Mouse (Mus musculus): ENCODE results near the gene Fibp. TPM values are rescaled to one million over a fixed set of nuclear protein-coding genes. Genes with fewer than 3 reads are reported as not detected.
A peak's percentile ranks its signal among the peaks of the same experiment; 100 is the strongest.

Fibp gene
- polyA plus RNA-seq, 1 experiment from 2014 or later, result 66.7 TPM

DNA sequence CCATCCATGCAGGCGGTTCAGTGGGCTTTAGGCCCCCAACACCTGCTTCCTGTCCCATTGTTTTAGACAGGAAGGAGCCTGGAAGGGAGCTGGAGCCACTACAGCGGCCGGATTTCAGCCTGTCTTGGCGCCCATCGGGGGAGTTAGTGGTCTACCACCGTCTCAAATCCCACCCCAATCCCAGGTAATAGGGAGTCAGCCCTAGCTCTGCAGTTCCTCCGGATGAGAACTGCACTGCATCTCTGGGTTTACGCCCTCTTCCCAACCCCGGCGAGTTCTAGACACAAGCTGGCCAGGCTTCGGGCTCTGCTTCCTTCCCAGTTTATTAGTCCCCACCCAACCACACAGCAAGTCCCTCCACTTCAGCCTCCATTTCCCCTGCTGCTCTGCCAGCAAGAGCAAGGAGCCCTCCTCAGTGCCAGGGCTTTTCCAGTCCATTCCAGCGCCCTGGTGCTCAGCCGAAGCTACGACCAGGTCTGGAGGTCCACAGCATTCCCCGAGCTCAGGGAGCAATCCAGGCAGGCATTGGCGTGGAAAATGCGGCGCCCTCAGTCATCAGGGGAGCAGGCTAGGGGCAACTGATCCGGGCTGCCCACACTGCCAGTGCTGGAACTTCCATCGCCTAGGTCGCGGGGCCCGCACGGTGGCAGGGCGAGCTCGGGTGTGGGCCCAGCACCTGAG lies 4.0 kb upstream of the Fibp start:
- Histone ChIP-seq H3K36me3 (ENCODE audit: control insufficient read depth, insufficient read depth, low read length) (0 out of 2 replicates have a peak, but pooled peaks cover 2% of the 10 kb centered on the region), H3K4me2 (peak overlapping the region; percentile 90), H3K4me3 (ENCODE audit: low read depth, low read length) (peak overlapping the region; percentile 87), H3K4me1 (replicated peaks; ENCODE audit: control insufficient read depth, insufficient read depth, low read length) (peaks cover 31% of the 10 kb centered on the region), H3K27ac (ENCODE audit: low read depth, low read length) (peak overlapping the region; percentile 78), H3K9me3 (ENCODE audit: control insufficient read depth, low read length) (no peaks in the 10 kb centered on the region), H3K9ac (ENCODE audit: low read depth, low read length) (peak overlapping the region; percentile 86), H3K27me3 (replicated peaks; ENCODE audit: control insufficient read depth, insufficient read depth, low read length) (no peaks in the 10 kb centered on the region)
- no peak for ATAC-seq (replicated peaks; ENCODE audit: low FRiP score)
- WGBS, result 4% methylated on average over 26 of the region's 26 CpGs
- DNase-seq (ENCODE audit: low spot score), result no peak

DNA sequence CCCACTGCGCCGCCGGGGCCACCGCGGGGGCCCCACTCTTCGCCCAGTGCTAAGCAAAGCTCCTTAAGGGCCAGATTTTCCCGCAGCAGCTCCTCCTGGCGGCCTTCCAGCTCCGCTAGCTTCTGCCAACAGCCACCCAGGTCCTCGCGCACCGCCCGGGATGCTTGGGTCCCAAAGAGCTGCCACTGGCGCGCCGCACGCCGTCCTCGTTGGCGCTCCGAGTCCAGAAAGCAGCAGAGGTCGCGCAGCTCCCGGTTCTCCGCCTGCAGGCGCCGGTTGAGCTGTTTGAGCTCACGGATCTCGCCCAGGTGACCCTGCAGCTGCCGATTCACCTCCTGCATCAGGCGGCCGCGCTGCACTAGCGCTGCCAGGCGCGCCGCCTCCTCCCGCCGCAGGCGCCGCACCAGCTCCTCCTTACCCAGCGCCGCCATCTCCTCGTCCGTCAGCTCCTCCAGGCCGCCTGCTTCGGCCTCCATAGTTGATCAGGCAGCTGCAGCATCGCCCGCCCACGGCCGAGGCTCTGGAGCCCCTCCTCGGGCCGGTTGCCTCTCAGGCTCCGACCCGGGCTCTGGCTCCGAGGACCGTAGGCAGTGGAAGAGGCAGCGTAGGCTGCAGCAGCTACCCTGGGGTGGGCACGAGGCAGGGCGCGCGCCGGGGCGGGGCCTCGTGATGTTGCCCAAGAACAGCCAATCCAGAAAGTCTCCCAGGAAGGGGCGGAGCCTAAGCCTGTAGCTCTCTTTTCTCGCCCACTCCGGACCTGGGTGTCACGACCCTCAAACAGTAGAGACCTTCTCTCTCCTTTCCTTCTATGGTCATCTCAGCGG lies 3.3 kb upstream of the Fibp start:
- peak; percentile 88 for ATAC-seq (replicated peaks; ENCODE audit: low FRiP score)
- Histone ChIP-seq H3K9ac (ENCODE audit: low read depth, low read length) (peak overlapping the region; percentile 86), H3K36me3 (ENCODE audit: control insufficient read depth, insufficient read depth, low read length) (0 out of 2 replicates have a peak, but pooled peaks cover 2% of the 10 kb centered on the region), H3K4me2 (peak overlapping the region; percentile 90), H3K4me3 (ENCODE audit: low read depth, low read length) (peak overlapping the region; percentile 87), H3K9me3 (ENCODE audit: control insufficient read depth, low read length) (no peaks in the 10 kb centered on the region), H3K27ac (ENCODE audit: low read depth, low read length) (peak overlapping the region; percentile 78), H3K4me1 (replicated peaks; ENCODE audit: control insufficient read depth, insufficient read depth, low read length) (peaks cover 33% of the 10 kb centered on the region), H3K27me3 (replicated peaks; ENCODE audit: control insufficient read depth, insufficient read depth, low read length) (no peaks in the 10 kb centered on the region)
- DNase-seq (ENCODE audit: low spot score), result peak; percentile 96
- WGBS, result under 1% methylated on average over 70 of the region's 70 CpGs

DNA sequence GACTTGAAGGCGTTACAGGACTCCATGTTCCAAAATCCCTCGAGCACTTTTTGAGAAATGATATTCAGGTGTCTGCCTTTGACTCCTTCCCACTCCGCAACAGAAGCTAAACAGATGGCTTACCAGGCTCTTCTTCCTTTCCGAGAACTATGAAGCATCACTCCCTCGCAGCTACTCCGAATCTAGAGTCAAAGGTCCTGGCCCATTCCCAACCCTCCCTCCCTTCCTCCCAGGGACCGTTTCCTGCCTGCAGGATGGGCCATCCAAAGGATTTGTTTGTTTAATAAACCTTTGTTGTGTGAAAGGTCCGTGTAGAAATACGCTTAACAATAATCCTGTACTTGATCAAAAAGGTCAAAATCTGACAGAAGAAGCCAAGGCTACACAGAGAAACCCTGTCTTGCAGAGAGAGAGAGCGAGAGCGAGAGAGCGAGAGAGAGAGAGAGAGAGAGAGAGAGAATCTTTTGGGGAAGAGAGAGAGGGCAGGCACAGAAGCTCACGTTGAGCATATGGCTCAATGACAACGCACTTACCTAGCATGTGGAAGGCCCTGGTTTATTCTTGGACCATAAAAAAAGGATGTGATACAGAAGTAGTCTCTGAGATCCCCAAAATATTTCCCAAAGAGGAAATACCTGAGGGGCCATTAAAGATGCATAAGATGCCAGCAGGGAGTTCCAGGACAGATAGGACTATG lies 2.5 kb upstream of the Fibp start, which contains the start of gene Ccdc85b:
TSS of gene Ccdc85b (minus strand) at position 149 of the 697 bp plus-strand sequence.
- Histone ChIP-seq H3K4me2 (peak within 1 kb of the TSS; percentile 90), H3K9me3 (ENCODE audit: control insufficient read depth, low read length) (no peaks in the 10 kb centered on the region), H3K4me3 (ENCODE audit: low read depth, low read length) (peak within 1 kb of the TSS; percentile 87), H3K4me1 (replicated peaks; ENCODE audit: control insufficient read depth, insufficient read depth, low read length) (peaks cover 33% of the 10 kb centered on the region), H3K27me3 (replicated peaks; ENCODE audit: control insufficient read depth, insufficient read depth, low read length) (no peaks in the 10 kb centered on the region), H3K36me3 (ENCODE audit: control insufficient read depth, insufficient read depth, low read length) (0 out of 2 replicates have a peak, but pooled peaks cover 2% of the 10 kb centered on the region), H3K9ac (ENCODE audit: low read depth, low read length) (peak within 1 kb of the TSS; percentile 86), H3K27ac (ENCODE audit: low read depth, low read length) (peak within 1 kb of the TSS; percentile 78)
- WGBS, result 15% methylated on average over 14 of the region's 14 CpGs
- ATAC-seq (replicated peaks; ENCODE audit: low FRiP score) (0 out of 2 replicates have a peak, but pooled peaks have one; percentile 3), DNase-seq (ENCODE audit: low spot score) (no peak)

DNA sequence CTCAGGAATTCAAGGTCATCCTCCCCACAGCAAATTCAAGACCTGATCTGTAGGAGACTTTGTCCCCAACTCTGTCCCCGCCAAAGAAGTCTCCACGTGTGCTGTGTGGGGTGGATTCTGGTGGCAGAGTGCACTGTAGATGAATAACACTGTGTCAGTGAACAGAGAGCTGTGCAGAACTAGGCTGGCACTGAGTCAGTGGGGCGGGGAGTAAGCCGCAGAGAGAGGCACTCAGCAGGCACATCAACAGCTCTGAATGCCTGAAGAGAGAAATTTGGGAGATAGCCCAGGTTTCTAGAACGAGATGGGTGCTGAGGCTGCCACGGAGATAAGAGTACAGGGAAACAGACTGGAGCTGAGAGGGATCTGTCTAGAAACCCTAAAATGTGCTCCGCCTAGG lies 1.4 kb upstream of the Fibp start:
- peaks cover 33% of the 10 kb centered on the region for H3K4me1 ChIP-seq (replicated peaks; ENCODE audit: control insufficient read depth, insufficient read depth, low read length)
- DNase-seq (ENCODE audit: low spot score), result no peak
- no peak for ATAC-seq (replicated peaks; ENCODE audit: low FRiP score)
- 67% methylated on average over 7 of the region's 7 CpGs for WGBS
- H3K27ac ChIP-seq (ENCODE audit: low read depth, low read length), result no peak overlapping the region
- no peaks in the 10 kb centered on the region for H3K9me3 ChIP-seq (ENCODE audit: control insufficient read depth, low read length)
- H3K36me3 ChIP-seq (ENCODE audit: control insufficient read depth, insufficient read depth, low read length), result peaks cover 2% of the 10 kb centered on the region; the same call in 1 of the 2 replicates
- no peak overlapping the region for H3K9ac ChIP-seq (ENCODE audit: low read depth, low read length)
- H3K27me3 ChIP-seq (replicated peaks; ENCODE audit: control insufficient read depth, insufficient read depth, low read length), result no peaks in the 10 kb centered on the region
- H3K4me3 ChIP-seq (ENCODE audit: low read depth, low read length), result 0 out of 2 replicates have a peak overlapping the region, but pooled peaks have one; percentile 11
- no peak overlapping the region for H3K4me2 ChIP-seq

DNA sequence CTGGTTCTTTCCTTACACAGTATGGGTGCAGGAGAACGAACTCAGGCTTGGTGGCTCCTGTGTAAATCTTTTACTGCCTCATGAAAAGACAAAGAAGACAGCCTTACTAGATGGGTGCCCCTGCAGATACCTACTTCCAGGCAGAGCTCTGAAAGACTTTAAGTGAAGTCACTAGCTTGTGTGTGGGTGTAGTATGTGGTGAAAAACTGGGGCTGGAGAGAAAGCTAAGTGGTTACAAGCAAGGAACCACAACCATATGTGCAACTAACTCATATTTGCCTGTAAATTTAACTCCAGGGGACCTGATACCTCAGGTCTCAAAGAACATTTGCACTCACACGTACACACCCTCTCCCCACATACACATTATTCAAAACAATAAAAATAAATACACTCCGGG lies 519 bp upstream of the Fibp start:
- peak overlapping the region; percentile 87 for H3K4me3 ChIP-seq (ENCODE audit: low read depth, low read length)
- H3K4me1 ChIP-seq (replicated peaks; ENCODE audit: control insufficient read depth, insufficient read depth, low read length), result peaks cover 33% of the 10 kb centered on the region
- H3K27me3 ChIP-seq (replicated peaks; ENCODE audit: control insufficient read depth, insufficient read depth, low read length), result no peaks in the 10 kb centered on the region
- 27% methylated on average over 3 of the region's 3 CpGs for WGBS
- peak overlapping the region; percentile 97 for H3K4me2 ChIP-seq
- no peaks in the 10 kb centered on the region for H3K9me3 ChIP-seq (ENCODE audit: control insufficient read depth, low read length)
- DNase-seq (ENCODE audit: low spot score) (no peak), ATAC-seq (replicated peaks; ENCODE audit: low FRiP score) (no peak)
- peaks cover 5% of the 10 kb centered on the region; the same call in 1 of the 2 replicates for H3K36me3 ChIP-seq (ENCODE audit: control insufficient read depth, insufficient read depth, low read length)
- peak overlapping the region; percentile 88 for H3K9ac ChIP-seq (ENCODE audit: low read depth, low read length)
- no peak overlapping the region for H3K27ac ChIP-seq (ENCODE audit: low read depth, low read length)

DNA sequence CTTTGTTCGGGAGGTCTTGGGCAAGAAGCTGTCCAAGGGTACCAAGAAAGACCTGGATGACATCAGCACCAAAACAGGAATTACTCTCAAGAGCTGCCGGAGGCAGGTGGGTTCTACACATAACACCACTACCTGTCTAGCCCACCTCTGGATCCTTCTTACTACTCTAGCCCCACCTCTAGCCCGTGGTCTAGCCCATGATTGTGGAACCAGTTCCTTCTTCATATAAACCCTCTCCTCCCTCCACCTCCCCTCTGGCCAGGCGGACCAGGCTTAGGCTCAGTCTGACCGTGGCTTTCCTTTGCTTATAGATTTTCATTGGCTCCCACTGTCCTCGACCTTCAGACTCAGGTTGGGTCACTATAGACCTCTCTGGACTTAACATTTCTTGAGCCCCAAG lies 996 bp downstream of the Fibp start:
- Histone ChIP-seq H3K9ac (ENCODE audit: low read depth, low read length) (peak overlapping the region; percentile 88), H3K4me3 (ENCODE audit: low read depth, low read length) (peak overlapping the region; percentile 87), H3K27me3 (replicated peaks; ENCODE audit: control insufficient read depth, insufficient read depth, low read length) (no peaks in the 10 kb centered on the region), H3K27ac (ENCODE audit: low read depth, low read length) (no peak overlapping the region), H3K4me2 (peak overlapping the region; percentile 97), H3K4me1 (replicated peaks; ENCODE audit: control insufficient read depth, insufficient read depth, low read length) (peaks cover 17% of the 10 kb centered on the region), H3K9me3 (ENCODE audit: control insufficient read depth, low read length) (no peaks in the 10 kb centered on the region), H3K36me3 (ENCODE audit: control insufficient read depth, insufficient read depth, low read length) (peaks cover 12% of the 10 kb centered on the region)
- no peak for ATAC-seq (replicated peaks; ENCODE audit: low FRiP score)
- WGBS, result 83% methylated on average over 6 of the region's 6 CpGs
- no peak for DNase-seq (ENCODE audit: low spot score)

DNA sequence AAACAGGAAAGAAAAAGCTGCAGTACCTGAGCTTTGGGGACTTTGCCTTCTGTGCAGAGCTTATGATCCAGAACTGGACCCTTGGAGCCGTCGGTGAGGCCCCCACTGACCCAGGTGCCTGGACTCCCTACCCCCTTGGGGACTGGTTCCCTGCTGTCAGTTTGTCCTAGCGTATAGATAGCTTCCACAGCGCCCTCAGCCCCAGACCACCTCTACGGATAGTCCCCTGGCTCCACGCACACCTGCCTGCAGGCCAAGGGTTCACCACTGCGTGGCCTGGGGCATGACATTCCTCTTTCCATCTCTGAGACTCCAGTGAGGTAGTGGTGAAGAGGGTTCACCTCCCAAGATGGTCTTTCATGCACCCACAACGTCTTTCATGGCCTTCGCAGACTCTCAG lies 2.8 kb downstream of the Fibp start:
- no peak overlapping the region for H3K27ac ChIP-seq (ENCODE audit: low read depth, low read length)
- no peaks in the 10 kb centered on the region for H3K27me3 ChIP-seq (replicated peaks; ENCODE audit: control insufficient read depth, insufficient read depth, low read length)
- WGBS, result 88% methylated on average over 9 of the region's 9 CpGs
- peaks cover 8% of the 10 kb centered on the region for H3K4me1 ChIP-seq (replicated peaks; ENCODE audit: control insufficient read depth, insufficient read depth, low read length)
- DNase-seq (ENCODE audit: low spot score), result no peak
- no peak overlapping the region for H3K4me3 ChIP-seq (ENCODE audit: low read depth, low read length)
- H3K9me3 ChIP-seq (ENCODE audit: control insufficient read depth, low read length), result no peaks in the 10 kb centered on the region
- ATAC-seq (replicated peaks; ENCODE audit: low FRiP score), result no peak
- peaks cover 19% of the 10 kb centered on the region for H3K36me3 ChIP-seq (ENCODE audit: control insufficient read depth, insufficient read depth, low read length)
- no peak overlapping the region for H3K4me2 ChIP-seq
- no peak overlapping the region for H3K9ac ChIP-seq (ENCODE audit: low read depth, low read length)

DNA sequence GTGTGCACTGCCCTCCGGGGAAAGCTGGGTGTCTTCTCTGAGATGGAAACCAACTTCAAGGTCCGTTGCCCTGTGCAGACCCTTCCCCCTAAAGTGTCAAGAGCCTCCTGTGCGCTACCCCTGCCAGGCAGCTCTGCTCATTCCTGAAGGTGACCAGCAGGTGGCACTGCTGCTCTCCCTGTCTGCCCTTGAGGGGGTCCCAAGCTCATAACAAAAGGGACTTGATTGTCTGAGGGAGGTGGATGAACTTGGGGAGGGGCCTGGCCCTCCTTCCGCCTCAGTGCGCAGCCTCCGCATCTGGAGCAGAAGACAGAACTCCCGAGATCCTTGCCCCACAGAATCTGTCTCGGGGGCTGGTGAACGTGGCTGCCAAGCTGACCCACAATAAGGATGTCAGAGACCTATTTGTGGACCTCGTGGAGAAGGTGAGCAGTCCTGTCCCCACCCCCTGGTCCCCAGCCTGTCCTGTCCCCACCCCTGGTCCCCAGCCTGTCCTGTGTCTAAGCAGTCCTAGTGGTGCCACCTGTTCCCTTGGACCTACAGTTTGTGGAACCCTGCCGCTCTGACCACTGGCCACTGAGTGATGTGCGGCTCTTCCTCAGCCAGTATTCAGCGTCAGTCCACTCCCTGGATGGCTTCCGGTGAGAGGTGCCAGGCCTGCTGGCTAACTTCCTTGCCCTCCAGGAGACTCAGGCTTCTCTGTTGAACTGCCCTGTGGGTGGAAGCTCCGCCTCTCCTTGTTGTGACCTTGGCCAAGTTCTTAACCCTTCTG lies 3.6 kb downstream of the Fibp start:
- H3K4me3 ChIP-seq (ENCODE audit: low read depth, low read length), result peak overlapping the region; percentile 9; the same call in 1 of the 2 replicates
- peaks cover 8% of the 10 kb centered on the region for H3K4me1 ChIP-seq (replicated peaks; ENCODE audit: control insufficient read depth, insufficient read depth, low read length)
- no peaks in the 10 kb centered on the region for H3K9me3 ChIP-seq (ENCODE audit: control insufficient read depth, low read length)
- H3K27me3 ChIP-seq (replicated peaks; ENCODE audit: control insufficient read depth, insufficient read depth, low read length), result no peaks in the 10 kb centered on the region
- H3K4me2 ChIP-seq, result peak overlapping the region; percentile 1; the same call in 1 of the 2 replicates
- ATAC-seq (replicated peaks; ENCODE audit: low FRiP score) (no peak), DNase-seq (ENCODE audit: low spot score) (peak; percentile 54)
- WGBS, result 59% methylated on average over 15 of the region's 15 CpGs
- peaks cover 19% of the 10 kb centered on the region for H3K36me3 ChIP-seq (ENCODE audit: control insufficient read depth, insufficient read depth, low read length)
- no peak overlapping the region for H3K27ac ChIP-seq (ENCODE audit: low read depth, low read length)
- no peak overlapping the region for H3K9ac ChIP-seq (ENCODE audit: low read depth, low read length)

All from liver, embryonic 11.5 days (tissue).